Mouse (Mus musculus) ovary, postnatal 36 days (tissue): ENCODE measurements around the gene Olfr1423.
"Not testable (repeated sequence)": the region's sequence is repeated elsewhere in the genome, so short reads cannot be mapped to it uniquely, and the experiment has no call there.

Source experiments
- DNase-seq: peaks from one replicate; pipeline ENCODE4 v3.0.0; 2022; ENCODE audit warnings: low spot score, mixed read lengths

The Olfr1423 gene

GRCm38 (mm10) chr19:12041217-12041616, at the start of gene Olfr1423:
Olfr1423 (minus strand) TSS chr19:12041317.
- no peak for DNase-seq

DNA sequence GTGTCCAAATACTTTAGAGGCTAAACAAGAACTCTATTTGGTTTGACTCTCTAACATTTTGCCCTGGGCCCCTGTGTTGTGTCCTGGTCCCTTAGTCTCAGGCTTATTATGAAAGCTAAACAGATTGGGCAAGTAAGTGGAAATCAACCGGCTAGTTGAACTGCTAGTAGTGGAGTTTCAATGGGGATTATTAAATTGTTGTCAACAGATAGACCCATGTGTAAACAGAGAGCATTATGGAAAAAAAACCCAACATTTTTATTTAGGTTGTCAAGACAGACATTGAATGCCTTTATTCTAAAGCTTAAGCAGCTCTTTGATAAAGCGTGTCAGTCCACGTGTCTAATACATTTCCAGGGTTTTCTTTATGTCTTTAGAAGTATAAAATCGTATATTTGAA, 36.5 kb upstream of the Olfr1423 start, which contains the start of gene Olfr1425:
TSS of gene Olfr1425 (minus strand) at position 101 of the 400 bp plus-strand sequence.
- not testable (repeated sequence) for DNase-seq

- not testable (repeated sequence) for DNase-seq
Observed at GRCm38 (mm10) chr19:12069546-12069945, 28.4 kb upstream of the Olfr1423 start.

DNA sequence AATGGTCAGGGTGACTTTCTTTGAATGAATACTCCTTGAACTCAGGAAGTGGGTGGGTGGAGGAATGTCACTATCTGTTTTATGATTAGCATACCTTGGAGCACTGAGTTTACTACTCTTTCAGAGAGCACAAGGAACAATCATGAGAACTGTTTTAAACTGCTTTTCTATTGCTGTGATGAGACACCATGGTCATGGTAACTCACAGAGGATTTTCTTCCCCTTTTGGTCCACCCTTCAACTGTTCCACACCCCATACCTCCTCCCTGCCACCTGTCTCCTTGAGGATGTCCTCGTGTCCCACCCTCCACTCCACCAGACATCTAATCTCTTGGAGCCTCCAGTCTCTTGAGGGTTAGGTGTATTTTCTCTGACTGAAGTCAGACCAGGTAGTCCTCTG, 26.7 kb upstream of the Olfr1423 start:
- DNase-seq = not testable (repeated sequence)

DNA sequence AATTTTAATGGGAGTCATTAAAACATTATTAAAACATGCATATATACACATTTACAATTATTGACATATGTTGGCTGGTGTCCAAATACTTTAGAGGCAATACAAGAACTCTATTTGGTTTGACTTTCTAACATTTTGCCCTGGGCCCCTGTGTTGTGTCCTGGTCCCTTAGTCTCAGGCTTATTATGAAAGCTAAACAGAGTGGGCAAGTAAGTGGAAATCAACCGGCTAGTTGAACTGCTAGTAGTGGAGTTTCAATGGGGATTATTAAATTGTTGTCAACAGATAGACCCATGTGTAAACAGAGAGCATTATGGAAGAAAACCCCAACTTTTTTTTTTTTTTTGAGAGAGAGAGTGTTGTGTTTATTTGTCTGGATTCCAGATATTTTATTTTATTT, 21.5 kb upstream of the Olfr1423 start, which contains the start of gene Olfr1424:
TSS of gene Olfr1424 (minus strand) at position 101 of the 400 bp plus-strand sequence.
- DNase-seq = not testable (repeated sequence)

- DNase-seq = no peak
Observed at GRCm38 (mm10) chr19:12043163-12043562, 2.0 kb upstream of the Olfr1423 start.

DNA sequence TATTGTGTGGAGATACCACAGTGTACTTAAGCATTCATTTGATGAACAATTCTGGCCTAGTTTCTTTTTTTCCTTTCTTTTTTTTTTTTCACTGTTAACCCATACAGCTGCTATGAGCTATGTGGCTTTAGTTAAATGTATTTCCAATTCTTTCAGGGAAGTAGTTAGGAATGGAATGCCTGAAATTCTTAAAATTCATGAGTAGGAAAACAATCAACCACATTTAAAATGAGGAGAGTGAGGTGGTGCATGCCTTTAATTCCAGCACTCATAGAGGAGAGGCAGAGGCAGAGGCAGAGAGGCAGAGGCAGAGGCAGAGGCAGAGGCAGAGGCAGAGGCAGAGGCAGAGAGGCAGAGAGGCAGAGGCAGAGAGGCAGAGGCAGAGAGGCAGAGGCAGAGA, 3.4 kb downstream of the Olfr1423 start:
- no peak for DNase-seq

DNA sequence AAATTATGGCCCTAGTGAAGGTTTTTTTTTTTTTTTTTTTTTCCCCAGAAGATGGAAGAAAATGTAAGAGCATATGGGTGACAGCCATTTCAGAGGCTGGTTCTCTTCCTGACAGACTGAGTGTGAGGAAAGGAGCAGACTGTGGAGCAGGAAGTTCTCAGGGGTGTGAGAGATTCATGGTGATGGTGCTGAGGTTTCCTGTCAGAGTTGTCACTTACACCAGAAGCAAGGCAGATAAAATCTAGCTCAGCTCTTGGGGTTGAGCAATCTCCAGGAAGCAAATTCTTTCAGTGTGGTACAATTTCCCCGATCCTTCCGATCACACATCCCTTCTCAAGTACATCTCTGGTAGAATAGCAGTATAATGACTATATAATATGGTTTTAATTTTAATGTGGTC, 14.5 kb downstream of the Olfr1423 start:
- no peak for DNase-seq

DNA sequence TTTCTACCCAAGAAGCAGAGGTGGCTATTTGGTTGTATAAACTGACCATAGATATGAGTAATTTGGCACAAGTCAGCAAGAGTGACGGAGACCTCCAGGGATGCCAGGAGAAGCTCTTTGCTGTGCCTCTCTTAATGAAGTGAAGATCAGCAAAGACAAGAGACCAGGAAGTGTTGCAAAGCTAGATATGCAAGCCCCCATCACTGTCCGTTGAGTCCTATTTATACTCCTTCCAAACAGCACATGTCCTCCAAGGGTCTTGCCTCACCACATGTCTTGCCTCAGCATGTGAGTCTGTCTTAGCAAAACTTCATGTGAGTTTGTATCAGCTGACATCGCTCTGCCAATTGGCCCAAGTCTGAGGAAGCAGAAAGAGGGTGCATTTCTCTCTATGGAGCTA, 15.8 kb downstream of the Olfr1423 start:
- no peak for DNase-seq

GRCm38 (mm10) chr19:12024149-12024548, 17.0 kb downstream of the Olfr1423 start:
- no peak for DNase-seq

GRCm38 (mm10) chr19:12016192-12016591, 24.9 kb downstream of the Olfr1423 start:
- DNase-seq = no peak

- DNase-seq = no peak
Observed at GRCm38 (mm10) chr19:12015708-12016107, 25.4 kb downstream of the Olfr1423 start.

GRCm38 (mm10) chr19:12013228-12013627, 27.9 kb downstream of the Olfr1423 start:
- peak; percentile 51 for DNase-seq

DNA sequence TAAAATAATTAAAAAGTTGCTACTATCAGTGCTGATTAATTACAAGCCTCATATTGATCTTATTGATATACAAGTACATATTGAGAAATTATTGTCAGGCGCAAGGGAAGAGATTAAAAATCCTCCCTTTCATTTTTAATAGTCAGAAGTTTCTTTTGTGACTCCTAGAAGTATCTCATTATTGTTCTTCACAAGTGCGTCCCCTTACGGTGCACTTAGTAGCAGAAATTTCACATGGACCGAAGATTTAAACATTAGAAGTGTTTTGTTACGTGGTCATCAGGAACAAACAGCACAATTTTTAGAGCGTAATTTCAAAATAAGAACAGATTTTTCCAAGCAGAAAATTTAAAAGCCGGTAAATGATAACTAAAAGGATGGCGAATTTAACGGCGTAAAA, 28.5 kb downstream of the Olfr1423 start:
- no peak for DNase-seq

DNA sequence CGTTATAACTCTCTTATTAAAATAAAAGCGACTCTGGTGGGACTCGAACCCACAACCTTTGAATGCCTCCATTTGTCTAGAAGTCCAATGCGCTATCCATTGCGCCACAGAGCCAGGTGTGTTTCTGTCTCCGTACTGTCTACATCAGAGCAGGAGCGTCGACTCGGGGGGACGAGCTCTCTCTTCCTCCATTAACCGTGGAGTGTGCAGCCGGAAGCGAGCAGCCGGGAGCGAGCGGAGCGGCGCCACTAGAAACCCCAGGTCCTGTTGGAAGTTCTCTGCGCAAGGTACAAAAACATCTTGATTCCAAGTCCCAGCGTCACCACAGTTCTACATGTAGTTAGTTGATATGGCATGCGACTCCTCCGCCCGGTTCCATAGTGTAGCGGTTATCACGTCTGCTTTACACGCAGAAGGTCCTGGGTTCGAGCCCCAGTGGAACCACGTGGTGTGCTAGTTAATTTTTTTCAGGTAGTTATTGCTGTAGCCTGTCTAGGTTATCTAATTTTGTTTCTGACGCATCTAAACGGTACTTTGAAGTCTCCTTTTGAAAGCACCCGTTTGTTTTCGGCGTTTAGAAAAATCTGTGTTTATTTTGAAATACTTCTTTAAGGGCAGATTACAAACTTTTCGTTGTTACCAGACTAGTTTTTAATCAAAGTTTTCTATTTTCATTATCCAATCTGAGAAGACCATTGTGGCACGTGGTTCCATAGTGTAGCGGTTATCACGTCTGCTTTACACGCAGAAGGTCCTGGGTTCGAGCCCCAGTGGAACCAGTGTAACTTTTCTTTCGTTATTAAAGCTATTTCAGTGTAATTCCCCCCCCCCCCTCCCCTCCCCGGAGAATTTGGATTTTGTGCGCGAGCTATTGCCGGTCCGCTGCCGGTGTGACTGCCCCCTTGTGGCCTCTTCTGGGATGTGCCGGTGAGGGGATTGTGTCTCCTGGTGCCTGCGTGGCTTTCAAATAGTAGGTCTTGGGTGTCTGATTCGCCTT, 29.3 kb downstream of the Olfr1423 start:
- peak; percentile 84 for DNase-seq

DNA sequence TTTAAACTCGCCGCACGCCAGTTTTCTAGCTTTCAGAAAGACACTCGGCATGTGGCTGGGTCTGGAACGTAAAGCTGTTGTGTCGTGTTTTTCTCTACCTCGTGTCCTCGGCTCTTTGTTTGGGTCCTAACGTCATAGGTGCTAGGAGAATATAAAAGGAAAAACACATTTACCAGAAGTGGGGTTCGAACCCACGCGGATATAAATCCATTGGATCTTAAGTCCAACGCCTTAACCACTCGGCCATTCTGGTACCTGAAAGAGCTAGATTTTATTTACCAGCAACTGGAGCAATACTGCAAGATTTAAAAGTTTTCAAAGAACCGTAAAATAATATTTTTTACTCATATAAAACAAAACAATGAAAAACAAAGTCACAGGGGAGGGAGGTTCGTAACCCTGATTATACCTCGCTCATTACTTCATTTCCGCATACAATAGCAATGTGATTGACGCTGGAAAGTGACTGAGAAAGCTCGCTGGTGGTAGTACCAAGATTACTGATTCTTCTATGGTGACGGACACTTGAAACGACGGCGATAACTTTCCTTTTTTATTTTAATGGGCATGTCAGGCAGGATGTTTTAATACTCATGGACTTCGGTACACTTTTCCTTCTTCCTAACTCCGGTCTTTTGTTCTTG, 30.1 kb downstream of the Olfr1423 start:
- peak; percentile 42 for DNase-seq

DNA sequence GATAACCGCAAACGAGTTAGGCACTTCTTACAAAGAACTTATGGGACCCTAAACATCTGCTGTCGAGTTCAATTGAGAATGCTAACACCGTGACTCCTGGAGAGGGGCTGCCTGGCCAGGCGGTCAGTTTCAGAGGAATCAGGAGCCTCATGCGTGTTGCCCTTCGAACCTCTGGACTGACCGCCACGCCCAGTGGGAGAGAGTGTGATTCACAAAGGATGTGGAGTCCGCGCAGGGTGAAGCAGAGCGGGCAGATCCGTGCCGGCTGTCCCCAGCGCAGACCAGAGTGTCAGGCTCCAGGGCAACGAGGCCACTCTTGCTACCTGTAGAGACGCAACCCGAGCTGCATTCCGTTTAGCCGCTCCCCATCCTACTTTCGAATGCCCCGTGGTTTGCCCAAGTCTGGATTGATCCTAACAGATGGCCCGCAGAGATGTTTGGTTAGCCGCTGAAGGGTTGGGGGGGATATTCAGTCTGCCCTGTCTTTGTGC, 30.8 kb downstream of the Olfr1423 start:
- peak; percentile 66 for DNase-seq

GRCm38 (mm10) chr19:12009501-12010280, 31.4 kb downstream of the Olfr1423 start:
- peak; percentile 51 for DNase-seq

DNA sequence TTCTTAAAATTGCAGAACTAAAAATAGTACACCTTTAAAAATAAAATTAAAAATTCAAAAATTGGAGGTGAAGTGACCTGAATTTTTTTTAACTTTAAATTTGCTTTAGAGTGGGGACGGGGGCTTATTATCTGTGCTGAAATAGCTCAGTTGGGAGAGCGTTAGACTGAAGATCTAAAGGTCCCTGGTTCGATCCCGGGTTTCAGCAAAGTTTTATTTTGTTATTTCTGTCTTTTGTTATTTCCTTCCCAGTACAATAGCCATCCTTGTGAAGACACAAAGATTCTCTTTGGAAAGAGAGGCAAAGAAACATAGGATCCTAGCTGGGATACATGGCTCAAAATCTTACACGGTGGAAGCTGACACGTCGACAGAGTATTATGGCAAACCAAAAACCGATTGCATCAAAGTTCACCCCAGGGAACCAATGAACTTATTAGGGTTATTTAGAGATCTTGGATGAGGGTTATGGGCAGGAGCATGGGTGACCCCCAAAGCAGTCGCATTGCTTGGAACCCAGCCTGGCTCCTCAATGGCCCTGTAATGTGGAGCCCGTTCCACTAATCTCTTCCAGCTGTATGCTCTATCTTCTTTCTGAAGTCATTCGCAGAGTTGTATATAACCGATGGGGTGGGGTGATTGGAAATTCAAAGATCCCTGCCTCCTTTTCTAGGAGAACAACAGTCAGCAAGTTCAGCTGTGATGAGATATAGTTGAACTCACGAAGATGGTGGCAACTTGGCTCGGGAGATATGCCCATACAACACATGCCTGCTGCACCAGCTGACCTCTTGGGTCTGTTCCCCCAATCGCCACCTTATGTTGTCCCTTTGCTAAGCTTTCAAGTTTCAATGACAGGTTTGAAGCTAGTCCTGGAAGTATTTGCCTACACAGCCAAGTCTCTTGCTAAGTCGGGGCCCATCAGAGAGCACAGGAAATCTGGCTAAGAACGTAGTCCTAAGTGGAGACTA, 32.4 kb downstream of the Olfr1423 start:
- no peak for DNase-seq

DNA sequence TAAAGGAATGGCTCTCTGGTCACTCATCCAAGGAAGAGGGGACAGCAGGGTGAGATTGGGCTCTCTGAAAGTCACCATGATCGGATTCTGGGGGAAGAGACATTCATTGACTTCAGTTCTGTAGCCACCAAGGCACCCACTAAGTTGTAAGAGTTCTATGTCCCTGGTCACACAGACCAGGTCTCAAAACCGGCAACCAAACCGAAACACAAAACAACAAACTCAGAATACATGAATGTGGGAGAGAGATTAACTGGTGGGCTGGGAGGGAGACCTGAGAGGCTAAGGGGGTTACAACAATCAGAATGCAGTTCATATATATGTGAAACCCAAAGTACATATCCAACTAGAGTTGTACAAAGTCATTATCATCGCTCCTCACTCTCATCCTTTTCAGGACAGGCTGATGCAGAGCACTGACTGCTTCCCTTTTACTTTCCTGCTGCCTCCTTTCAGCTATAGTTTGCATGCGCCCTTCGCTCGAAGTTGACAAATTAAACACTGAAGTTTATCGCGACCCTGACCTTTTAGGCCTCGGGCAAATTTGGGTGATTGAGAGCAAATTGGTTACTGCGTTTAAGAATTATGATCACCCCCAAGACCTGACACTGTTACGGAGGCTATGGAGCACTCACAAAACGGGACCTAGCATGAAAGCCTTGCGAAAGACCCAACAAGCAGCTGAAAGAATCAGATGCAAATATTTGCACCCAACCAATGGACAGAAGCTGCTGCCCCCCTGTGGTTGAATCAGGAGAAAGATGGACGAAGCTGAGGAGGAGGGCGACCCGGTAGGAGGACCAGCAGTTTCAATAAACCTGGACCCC, 33.8 kb downstream of the Olfr1423 start:
- peak; percentile 50 for DNase-seq
